Comparison of ENCODE assay signal across 15 mouse cellular contexts in the genomic region with DNA sequence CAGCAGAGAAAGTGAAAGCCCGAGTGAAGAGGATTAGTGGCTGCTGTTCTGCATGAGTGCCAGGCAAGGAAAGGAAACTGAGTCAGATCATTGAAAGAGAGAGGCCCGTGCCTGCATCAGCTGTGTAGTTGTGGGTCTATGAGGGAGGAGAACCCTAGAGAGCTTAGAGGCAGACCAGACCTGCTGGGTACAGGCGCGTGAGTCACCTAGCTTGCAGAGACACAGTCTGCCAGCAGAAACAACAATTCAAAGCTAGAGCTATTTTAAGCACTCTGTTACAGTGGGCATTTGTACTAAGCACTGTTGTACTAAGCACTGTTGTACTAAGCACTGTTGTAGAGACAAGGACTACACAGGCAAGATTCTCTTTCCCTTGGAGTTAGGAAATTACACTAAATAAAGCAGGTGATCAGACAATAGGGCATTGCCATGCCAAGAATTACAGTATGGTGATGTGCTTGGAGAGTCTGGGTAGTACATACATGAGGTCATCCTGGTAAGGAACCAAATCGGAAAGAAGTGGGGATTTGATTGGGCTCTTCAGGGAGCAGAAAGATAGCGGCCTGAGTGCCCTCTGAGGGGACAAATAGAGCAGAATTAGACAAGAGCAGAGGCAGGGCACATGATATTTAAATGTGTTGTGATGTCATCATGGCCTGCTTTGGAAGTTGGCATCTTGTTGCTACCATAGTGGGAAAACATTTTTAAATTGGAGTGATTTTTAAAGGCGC.
A peak's percentile ranks its signal among the peaks of the same experiment; 100 is the strongest.
DNase-seq lines count a peak whose midpoint lies in the region; ATAC-seq lines count a peak whose summit lies in the region.
"Had no signal": no experiment of that assay in that cellular context is flagged by ENCODE, and none has a peak within 500 bp of the region (broad histone marks: within the 10 kb centered on the region; RNA-seq: fewer than 3 reads in every experiment).

No protein-coding gene starts in this region.

- no peak overlapping the region for H3K4me3 ChIP-seq in heart, embryonic 15.5 days
- no peak overlapping the region for H3K4me3 ChIP-seq in forebrain, embryonic 13.5 days
- H3K4me3 ChIP-seq: embryonic facial prominence, embryonic 13.5 days had no signal

- H3K9ac ChIP-seq in heart, embryonic 15.5 days, result 0 out of 2 replicates have a peak overlapping the region, but pooled peaks have one; percentile 4
- no peak overlapping the region for H3K9ac ChIP-seq in forebrain, embryonic 13.5 days
- H3K9ac ChIP-seq: embryonic facial prominence, embryonic 13.5 days had no signal

- 57% methylated on average over 7 of the region's 7 CpGs for WGBS in heart, embryonic 15.5 days
- WGBS in forebrain, embryonic 13.5 days, result 88% methylated on average over 7 of the region's 7 CpGs

- H3K27ac ChIP-seq in heart, embryonic 15.5 days, result peak overlapping the region; percentile 78
- no peak overlapping the region for H3K27ac ChIP-seq in forebrain, embryonic 13.5 days
- H3K27ac ChIP-seq: embryonic facial prominence, embryonic 13.5 days; stomach, postnatal 0 days had no signal

- H3K36me3 ChIP-seq in heart, embryonic 15.5 days, result peaks cover 37% of the 10 kb centered on the region
- H3K36me3 ChIP-seq in forebrain, embryonic 13.5 days (ENCODE audit: poor library complexity, severe bottlenecking), result peaks cover 13% of the 10 kb centered on the region

- no peaks in the 10 kb centered on the region for H3K27me3 ChIP-seq in heart, embryonic 15.5 days
- H3K27me3 ChIP-seq in forebrain, embryonic 13.5 days, result no peaks in the 10 kb centered on the region
- H3K27me3 ChIP-seq: embryonic facial prominence, embryonic 13.5 days had no signal

- peak; percentile 88 for ATAC-seq in frontal cortex, adult (ENCODE audit: low TSS enrichment)
- peak; percentile 54; the same call in 1 of the 2 replicates for ATAC-seq in heart, embryonic 15.5 days (replicated peaks; ENCODE audit: insufficient number of reproducible peaks, insufficient read depth, low FRiP score, low read depth)
- no peak for ATAC-seq in forebrain, embryonic 13.5 days
- ATAC-seq: CD4-positive, CD25-positive, alpha-beta regulatory T cell, adult 4 months; forebrain, embryonic 14.5 days; hindbrain, embryonic 16.5 days had no signal

- no peaks in the 10 kb centered on the region for H3K9me3 ChIP-seq in heart, embryonic 15.5 days (replicated peaks)
- no peaks in the 10 kb centered on the region for H3K9me3 ChIP-seq in forebrain, embryonic 13.5 days (replicated peaks)
- H3K9me3 ChIP-seq: embryonic facial prominence, embryonic 13.5 days had no signal

- peaks cover 41% of the 10 kb centered on the region for H3K4me1 ChIP-seq in heart, embryonic 15.5 days (replicated peaks)
- no peaks in the 10 kb centered on the region for H3K4me1 ChIP-seq in forebrain, embryonic 13.5 days
- H3K4me1 ChIP-seq: embryonic facial prominence, embryonic 13.5 days had no signal

- DNase-seq in frontal cortex, postnatal 10 days (ENCODE audit: low spot score in 2 of 2), result no peak
- DNase-seq in layer of hippocampus, adult 9-11 months, result peak; percentile 52
- no peak for DNase-seq in layer of hippocampus, postnatal 10 days (ENCODE audit: low spot score in 2 of 2)
- DNase-seq in brain, adult 2 months (ENCODE audit: low read depth, low spot score), result peak; percentile 88
- no peak for DNase-seq in lung, postnatal 25 days (ENCODE audit: low spot score)
- DNase-seq: gastrocnemius, postnatal 36 days; kidney, adult 2 months had no signal

- no peak overlapping the region for H3K4me2 ChIP-seq in heart, embryonic 15.5 days
- H3K4me2 ChIP-seq in forebrain, embryonic 13.5 days, result no peak overlapping the region
- H3K4me2 ChIP-seq: embryonic facial prominence, embryonic 13.5 days had no signal

Comparison
In these comparisons a context has a peak if more than half of its experiments do, and no peak if none do; other contexts are left out.
1. DNase-seq: peak in layer of hippocampus, adult 9-11 months (single experiment) and brain, adult 2 months (single experiment); none in frontal cortex, postnatal 10 days (0 of 2), layer of hippocampus, postnatal 10 days (0 of 2) and lung, postnatal 25 days (single experiment).